Mouse (Mus musculus) layer of hippocampus, postnatal 25 days (tissue): Measurements from ENCODE around the gene Ctsz. TPM values are rescaled to one million over a fixed set of nuclear protein-coding genes. Genes with fewer than 3 reads are reported as not detected.

Source experiments
- DNase-seq, 2 experiments: peaks; one replicate each; pipeline ENCODE4 v3.0.0; 2022; ENCODE audit warnings: mixed read lengths in 2 of 2, low spot score in 1 of 2; ENCODE audit errors: extremely low spot score in 1 of 2
- total RNA-seq, 2 experiments: library from RNA; stranded (reverse); gene quantifications; 2 replicates each; pipeline ENCODE4 v1.2.3; 2021

The Ctsz gene
- total RNA-seq, 2 experiments from 2014 or later, result 29.4 to 31.0 TPM

DNA sequence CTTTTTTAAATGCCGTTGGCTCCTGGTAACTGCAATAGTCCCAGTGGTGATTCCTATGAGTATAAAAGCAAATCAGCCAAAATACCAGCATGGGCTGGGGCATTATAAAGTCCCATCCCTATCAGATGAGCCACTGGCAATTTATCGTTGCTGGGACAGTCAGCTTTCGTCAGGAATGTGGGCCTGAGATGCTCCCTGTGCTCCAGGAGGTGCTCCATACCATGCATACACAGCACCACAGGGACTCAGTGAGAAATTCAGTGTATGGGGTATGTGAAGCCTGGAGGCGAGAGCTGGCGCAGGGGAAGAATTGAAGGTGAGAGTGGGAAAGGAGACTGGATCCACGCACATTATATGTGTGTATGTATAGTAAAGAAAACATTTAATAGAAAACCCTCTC, 41.0 kb downstream of the Ctsz start:
- no peak for DNase-seq

- DNase-seq, result no peak
Measured at GRCm38 (mm10) chr2:174397065-174397464, 41.8 kb downstream of the Ctsz start.

GRCm38 (mm10) chr2:174396643-174397042, 42.2 kb downstream of the Ctsz start:
- no peak for DNase-seq

GRCm38 (mm10) chr2:174393383-174393782, 45.5 kb downstream of the Ctsz start:
- DNase-seq, result no peak

DNA sequence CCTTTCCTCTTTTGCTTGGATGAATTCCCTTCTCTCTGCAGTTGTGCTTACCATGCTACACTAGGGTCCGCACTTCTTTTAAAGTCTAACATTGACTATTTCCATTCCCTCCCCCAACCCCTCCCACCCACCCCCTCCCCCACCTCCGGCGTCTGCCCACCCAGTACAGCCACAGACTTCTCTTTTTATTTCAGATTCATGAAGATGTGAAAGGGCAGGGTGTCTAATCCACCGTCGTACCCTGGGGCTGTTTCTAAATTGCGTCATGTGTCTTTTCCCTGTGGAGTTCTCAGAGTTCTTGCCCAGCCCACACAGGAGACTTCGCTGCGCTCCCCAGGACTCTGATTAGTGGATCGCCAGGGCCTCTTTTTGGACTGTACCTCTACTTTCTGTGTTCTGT, 46.3 kb downstream of the Ctsz start:
- no peak for DNase-seq

DNA sequence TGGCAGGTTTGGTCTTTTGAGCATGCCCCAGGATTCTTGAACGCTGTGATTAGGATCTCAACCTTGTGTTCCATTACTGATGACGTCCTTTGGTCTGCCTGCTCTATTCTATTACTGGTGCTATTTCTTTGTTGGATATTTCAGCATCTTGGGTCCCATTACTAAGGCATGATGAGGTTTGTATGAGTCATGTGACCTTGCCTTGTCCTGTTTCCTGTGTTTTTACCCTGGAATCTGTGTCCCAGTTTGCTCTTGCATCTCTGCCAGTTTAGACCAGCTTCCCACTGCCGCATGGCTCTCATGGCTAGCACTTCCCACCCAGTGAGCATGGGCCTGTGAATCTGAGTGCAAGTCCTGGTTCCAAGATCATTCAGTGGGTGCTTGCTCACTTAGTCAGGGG, 46.9 kb downstream of the Ctsz start:
- no peak for DNase-seq

DNA sequence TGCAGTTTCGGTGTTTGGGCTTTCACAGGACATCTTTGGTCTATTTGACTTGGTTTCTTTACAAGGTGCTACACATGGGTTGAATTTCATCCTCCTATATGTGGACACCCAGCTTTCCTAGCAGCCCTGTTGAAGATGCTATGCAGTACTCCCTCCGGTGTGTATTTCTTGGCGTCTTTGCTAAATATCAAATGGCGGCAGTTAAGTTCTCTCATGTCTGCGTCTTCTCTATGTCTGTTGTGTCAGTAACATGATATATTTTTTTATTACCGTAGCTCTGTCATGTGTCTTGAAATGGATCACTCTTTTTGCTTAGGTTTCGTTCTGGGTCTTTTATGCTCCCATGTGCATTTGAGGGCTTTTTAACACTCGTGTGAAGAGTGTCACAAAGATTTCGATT, 57.8 kb downstream of the Ctsz start:
- no peak for DNase-seq

Other genes with a start within 250 kb of the Ctsz start
- gene Gnas, start 154.7 kb downstream of the Ctsz start, total RNA-seq, result 1,000 to 10,000 TPM; 1,728 to 1,971 TPM
- 1 to 10 TPM; 2.0 to 2.6 TPM for gene Gm20721, start 92.3 kb downstream of the Ctsz start, total RNA-seq
- gene Nelfcd, start 23.2 kb downstream of the Ctsz start, total RNA-seq, result 10 to 100 TPM; 49.0 to 49.6 TPM
- not detected for gene Tubb1, start 11.7 kb upstream of the Ctsz start, total RNA-seq
- 100 to 1,000 TPM; 285 to 333 TPM for gene Atp5e, start 25.1 kb upstream of the Ctsz start, total RNA-seq
- 10 to 100 TPM; 36.5 to 42.5 TPM for gene Prelid3b, start 34.0 kb upstream of the Ctsz start, total RNA-seq
- 10 to 100 TPM; 18.8 to 20.0 TPM for gene Zfp831, start 204.5 kb upstream of the Ctsz start, total RNA-seq